Mouse (Mus musculus) left cerebral cortex, adult 2 months (tissue): ENCODE data around the gene Hinfp. TPM values are rescaled to one million over a fixed set of nuclear protein-coding genes. Genes with fewer than 3 reads are reported as not detected.

Source experiments
- DNase-seq, 2 experiments: peaks; one replicate each; pipeline ENCODE4 v3.0.0; 2021 to 2022; ENCODE audit warnings: low spot score in 2 of 2, mixed read lengths in 1 of 2; ENCODE audit errors: extremely low spot score in 1 of 2
- H3K27ac ChIP-seq: fragments of 200-600 bp; 2 replicates; pipeline ENCODE4 v1.8.1; 2022
- H3K4me3 ChIP-seq: fragments of 200-600 bp; 2 replicates; pipeline ENCODE4 v1.8.1; 2022
- CTCF ChIP-seq: fragments of 200-600 bp; IDR thresholded peaks from 2 replicates; pipeline ENCODE4 v1.8.1; 2022; ENCODE audit warnings: antibody characterized with exemption, mild to moderate bottlenecking, moderate library complexity
- intact Hi-C: fragments of 180-260 bp; cut with DNase I; formaldehyde crosslinking; loops from one replicate; pipeline ENCODE4 v1.15.1; 2025
- total RNA-seq, 2 experiments: library from RNA; stranded (reverse); gene quantifications; 2 replicates each; pipeline ENCODE4 v1.2.3; 2021

The Hinfp gene
- total RNA-seq, 2 experiments from 2014 or later: 28.9 to 29.3 TPM

GRCm38 (mm10) chr9:44292490-44292889, 13.0 kb downstream of the Hinfp start:
- H3K4me3 ChIP-seq: no peak overlapping the region
- H3K27ac ChIP-seq: no peak overlapping the region
- peak; percentile 52 for TF ChIP-seq CTCF
- intact Hi-C loops: no loop called here
- DNase-seq: no peak

- H3K27ac ChIP-seq: peak overlapping the region; percentile 88
- H3K4me3 ChIP-seq: peak overlapping the region; percentile 90
- no peak for TF ChIP-seq CTCF
- intact Hi-C loops: no loop called here
- DNase-seq: no peak
These were observed 16.5 kb downstream of the Hinfp start for GRCm38 (mm10) chr9:44288959-44289291.

GRCm38 (mm10) chr9:44288076-44288958, 17.2 kb downstream of the Hinfp start, which contains the start of gene Abcg4:
TSS of gene Abcg4 (minus strand) at chr9:44288615.
- H3K4me3 ChIP-seq: peak within 1 kb of the TSS; percentile 90
- DNase-seq: peak; percentile 42 to 55
- TF ChIP-seq CTCF: no peak
- H3K27ac ChIP-seq: peak within 1 kb of the TSS; percentile 88
- intact Hi-C loops: no loop called here

GRCm38 (mm10) chr9:44287401-44288075, 17.9 kb downstream of the Hinfp start:
- intact Hi-C loops: loop anchor here (1.0 kb wide), 1 partner anchor 53 kb away; the partner anchor contains the start of gene Cbl
- Histone ChIP-seq H3K27ac (peak overlapping the region; percentile 88), H3K4me3 (peak overlapping the region; percentile 90)
- peak in 1 of 2 experiments; percentile 47 for DNase-seq
- no peak for TF ChIP-seq CTCF

- TF ChIP-seq CTCF: no peak
- Histone ChIP-seq H3K4me3 (peak overlapping the region; percentile 90), H3K27ac (peak overlapping the region; percentile 88)
- intact Hi-C loops: loop anchor here (1.0 kb wide), 1 partner anchor 53 kb away; the partner anchor contains the start of gene Cbl
- DNase-seq: no peak
These were observed 18.5 kb downstream of the Hinfp start for GRCm38 (mm10) chr9:44287003-44287400.

GRCm38 (mm10) chr9:44286256-44286850, 19.1 kb downstream of the Hinfp start:
- no peak overlapping the region for H3K27ac ChIP-seq
- H3K4me3 ChIP-seq: peak overlapping the region; percentile 11; the same call in 1 of the 2 replicates
- intact Hi-C loops: no loop called here
- no peak for TF ChIP-seq CTCF
- DNase-seq: no peak

- no peak for DNase-seq
- intact Hi-C loops: no loop called here
These were observed 22.3 kb downstream of the Hinfp start for GRCm38 (mm10) chr9:44283183-44283582.

GRCm38 (mm10) chr9:44269973-44270372, 35.5 kb downstream of the Hinfp start:
- intact Hi-C loops: loop anchor here (2.0 kb wide), 1 partner anchor 35 kb away; the partner anchor contains the start of gene Cbl

More at GRCm38 (mm10) chr9:44283183-44283582, 22.3 kb downstream of the Hinfp start:
- Histone ChIP-seq H3K27ac (no peak overlapping the region), H3K4me3 (no peak overlapping the region)
- TF ChIP-seq CTCF: no peak

GRCm38 (mm10) chr9:44269077-44269476, 36.4 kb downstream of the Hinfp start:
- Histone ChIP-seq H3K4me3 (no peak overlapping the region), H3K27ac (no peak overlapping the region)
- intact Hi-C loops: loop anchor here (2.0 kb wide), 1 partner anchor 34 kb away; the partner anchor contains the start of gene Cbl
- TF ChIP-seq CTCF: peak; percentile 56
- DNase-seq: no peak

More at GRCm38 (mm10) chr9:44269973-44270372, 35.5 kb downstream of the Hinfp start:
- DNase-seq: no peak
- no peak overlapping the region for H3K27ac ChIP-seq
- TF ChIP-seq CTCF: no peak
- H3K4me3 ChIP-seq: no peak overlapping the region

GRCm38 (mm10) chr9:44268432-44268831, 37.0 kb downstream of the Hinfp start, which contains the start of gene Nlrx1:
TSS of gene Nlrx1 (minus strand) at chr9:44268599.
- DNase-seq: no peak
- peak within 1 kb of the TSS; percentile 98 for H3K27ac ChIP-seq
- TF ChIP-seq CTCF: no peak
- peak within 1 kb of the TSS; percentile 67 for H3K4me3 ChIP-seq
- intact Hi-C loops: loop anchor here (2.0 kb wide), 1 partner anchor 34 kb away; the partner anchor contains the start of gene Cbl

GRCm38 (mm10) chr9:44268027-44268360, 37.5 kb downstream of the Hinfp start:
- Histone ChIP-seq H3K27ac (peak overlapping the region; percentile 98), H3K4me3 (peak overlapping the region; percentile 67)
- intact Hi-C loops: loop anchor here (2.0 kb wide), 1 partner anchor 33 kb away; the partner anchor contains the start of gene Cbl
- peak; percentile 74 for TF ChIP-seq CTCF
- peak; percentile 80 to 81 for DNase-seq
